Mouse (Mus musculus): ENCODE results near the gene H2al1d.
"Not testable (repeated sequence)": the region's sequence is repeated elsewhere in the genome, so short reads cannot be mapped to it uniquely, and the experiment has no call there.

The H2al1d gene

GRCm38 (mm10) chrX:11308524-11308923 is at the start of gene H2al1d:
H2al1d (plus strand) TSS chrX:11308824.
- not testable (repeated sequence) for DNase-seq (ENCODE audit: low spot score in 2 of 2)

DNA sequence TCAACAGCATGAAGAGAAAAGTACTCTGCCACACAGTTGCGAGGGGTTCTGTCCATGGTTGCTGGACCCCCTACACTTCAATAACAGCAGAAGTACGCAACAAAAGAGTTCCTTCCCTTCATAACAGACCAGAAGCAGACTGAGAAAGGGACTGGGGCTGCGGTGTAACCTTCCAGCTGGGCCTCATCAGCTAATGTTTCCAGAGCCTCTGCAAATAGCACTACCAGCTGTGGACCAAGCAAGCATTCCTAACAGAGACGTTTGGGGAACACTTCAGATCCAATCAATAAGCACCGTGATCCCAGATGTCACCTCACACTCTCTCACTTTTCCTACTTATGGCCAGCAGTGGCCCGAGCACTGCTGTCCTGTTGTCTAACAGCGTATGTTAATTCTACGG is 43.7 kb upstream of the H2al1d start:
- DNase-seq (ENCODE audit: low spot score in 2 of 2), result no peak

DNA sequence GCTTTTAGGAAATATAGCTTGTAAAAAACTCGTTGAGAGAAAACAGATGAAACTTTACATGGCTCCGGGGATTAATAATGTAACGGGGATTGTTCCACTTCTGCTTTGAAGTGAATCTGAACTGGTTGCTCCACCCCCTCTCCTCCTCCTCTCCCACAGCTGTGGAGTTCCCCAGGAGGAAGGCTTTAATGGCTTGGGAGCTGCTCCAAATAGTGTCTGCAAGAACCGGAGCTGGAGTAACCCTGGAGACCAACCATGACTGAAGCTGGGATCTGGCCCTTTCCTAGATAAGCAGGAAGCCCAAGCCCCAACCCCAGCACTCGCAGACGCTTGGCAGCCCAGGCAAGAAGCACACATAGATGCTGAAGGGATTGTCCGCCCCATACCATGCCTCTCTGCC is 40.8 kb upstream of the H2al1d start:
- no peak for DNase-seq (ENCODE audit: low spot score in 2 of 2)

DNA sequence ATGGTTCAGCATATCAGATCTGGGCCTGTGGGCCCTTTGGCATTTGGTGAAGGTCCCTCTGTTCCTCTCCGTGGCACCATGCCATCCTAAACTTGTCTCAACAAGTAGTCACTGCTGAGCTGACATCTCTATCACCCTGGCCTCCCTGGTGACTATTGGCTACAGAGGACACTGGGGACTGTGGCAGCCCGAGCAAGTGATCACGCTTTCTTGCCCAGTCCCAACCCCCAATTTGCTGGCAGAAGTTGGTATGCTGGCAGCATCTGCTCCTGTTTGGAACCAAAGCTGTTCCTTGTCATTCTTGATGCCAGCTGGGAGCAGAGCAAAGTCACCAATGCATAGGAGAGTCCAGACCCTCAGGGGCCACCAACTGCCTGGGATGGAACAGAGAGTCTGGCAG is 39.5 kb upstream of the H2al1d start:
- DNase-seq (ENCODE audit: low spot score in 2 of 2), result no peak

GRCm38 (mm10) chrX:11273190-11273589 is 35.4 kb upstream of the H2al1d start:
- DNase-seq (ENCODE audit: low spot score in 2 of 2), result no peak

DNA sequence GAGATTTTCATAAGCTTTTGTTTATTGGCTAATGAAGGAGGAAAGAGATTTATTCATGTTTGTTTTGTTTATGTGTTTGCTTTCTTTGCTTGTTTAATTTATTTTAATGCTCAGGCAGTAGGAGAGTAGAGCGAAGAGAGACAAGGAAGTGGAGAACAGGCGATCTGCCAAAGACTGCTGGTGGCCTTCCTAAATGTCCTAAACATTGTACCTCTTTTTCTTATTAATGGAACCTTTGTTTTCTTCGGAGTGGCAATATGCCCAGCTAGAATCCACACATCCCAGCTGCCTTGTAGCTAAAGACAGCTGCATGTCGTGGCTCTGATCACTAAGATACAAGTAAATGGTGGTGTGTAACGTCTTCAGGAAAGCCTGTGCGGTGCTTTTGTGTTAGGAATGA is 31.5 kb upstream of the H2al1d start:
- DNase-seq (ENCODE audit: low spot score in 2 of 2), result no peak

- no peak for DNase-seq (ENCODE audit: low spot score in 2 of 2)
Observed at GRCm38 (mm10) chrX:11280741-11281140, 27.9 kb upstream of the H2al1d start.

DNA sequence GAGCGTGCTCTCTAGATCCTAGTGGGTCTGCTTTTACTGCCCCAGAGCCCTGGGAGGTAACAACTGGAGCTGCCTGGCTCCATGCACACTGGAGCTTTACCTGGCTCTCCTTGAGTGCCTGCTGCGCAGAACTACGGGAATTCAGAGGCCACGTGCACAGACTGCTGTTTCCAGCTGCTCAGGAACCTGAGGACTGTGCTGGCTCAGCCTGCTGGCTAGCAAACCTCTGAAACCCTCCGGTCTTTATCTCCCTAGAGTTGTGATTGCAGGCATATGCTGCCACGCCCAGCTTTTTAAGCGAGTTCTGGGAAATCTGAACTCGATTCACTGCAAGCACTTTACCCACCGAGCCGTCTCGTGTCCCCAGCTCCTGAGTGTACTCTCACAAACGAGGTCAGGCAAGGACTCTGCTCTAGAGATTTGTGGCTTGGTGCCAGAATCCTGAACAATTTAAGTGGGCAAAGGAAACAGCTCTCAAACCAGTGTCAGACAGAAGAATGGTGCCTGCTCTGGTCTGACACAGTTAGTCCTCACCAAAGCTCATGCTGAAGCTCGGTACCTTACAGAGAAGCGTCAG is 20.2 kb upstream of the H2al1d start:
- DNase-seq (ENCODE audit: low spot score in 2 of 2), result no peak

- DNase-seq (ENCODE audit: low spot score in 2 of 2), result no peak
Observed at GRCm38 (mm10) chrX:11289244-11289643, 19.4 kb upstream of the H2al1d start.

DNA sequence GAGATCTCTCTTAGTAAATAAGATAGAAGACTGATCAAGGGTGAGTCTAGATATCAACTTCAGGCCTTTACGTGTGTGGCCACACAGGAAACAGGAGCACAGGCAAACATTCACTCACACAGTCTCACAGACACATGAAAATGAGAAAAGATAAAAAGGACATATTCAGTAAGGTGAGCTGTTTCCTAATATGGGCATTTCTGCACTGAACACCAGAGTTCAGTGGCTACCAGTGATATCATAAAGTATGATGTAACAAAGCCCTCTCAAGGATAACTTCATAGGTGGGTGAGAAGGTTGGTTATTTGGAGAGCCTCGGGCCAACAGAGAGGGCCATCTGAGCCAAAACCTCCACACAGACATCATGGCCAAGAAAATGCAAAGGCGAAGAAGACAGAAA is 9.7 kb upstream of the H2al1d start, which contains the start of gene H2al1a:
H2al1a (plus strand) TSS at position 301 of the 400 bp plus-strand sequence.
- not testable (repeated sequence) for DNase-seq (ENCODE audit: low spot score in 2 of 2)

DNA sequence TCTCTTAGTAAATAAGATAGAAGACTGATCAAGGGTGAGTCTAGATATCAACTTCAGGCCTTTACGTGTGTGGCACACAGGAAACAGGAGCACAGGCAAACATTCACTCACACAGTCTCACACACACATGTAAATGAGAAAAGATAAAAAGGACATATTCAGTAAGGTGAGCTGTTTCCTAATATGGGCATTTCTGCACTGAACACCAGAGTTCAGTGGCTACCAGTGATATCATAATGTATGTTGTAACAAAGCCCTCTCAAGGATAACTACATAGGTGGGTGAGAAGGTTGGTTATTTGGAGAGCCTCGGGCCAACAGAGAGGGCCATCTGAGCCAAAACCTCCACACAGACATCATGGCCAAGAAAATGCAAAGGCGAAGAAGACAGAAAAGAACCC is 6.5 kb upstream of the H2al1d start, which contains the start of gene H2al1b:
H2al1b (plus strand) TSS at position 301 of the 400 bp plus-strand sequence.
- not testable (repeated sequence) for DNase-seq (ENCODE audit: low spot score in 2 of 2)

DNA sequence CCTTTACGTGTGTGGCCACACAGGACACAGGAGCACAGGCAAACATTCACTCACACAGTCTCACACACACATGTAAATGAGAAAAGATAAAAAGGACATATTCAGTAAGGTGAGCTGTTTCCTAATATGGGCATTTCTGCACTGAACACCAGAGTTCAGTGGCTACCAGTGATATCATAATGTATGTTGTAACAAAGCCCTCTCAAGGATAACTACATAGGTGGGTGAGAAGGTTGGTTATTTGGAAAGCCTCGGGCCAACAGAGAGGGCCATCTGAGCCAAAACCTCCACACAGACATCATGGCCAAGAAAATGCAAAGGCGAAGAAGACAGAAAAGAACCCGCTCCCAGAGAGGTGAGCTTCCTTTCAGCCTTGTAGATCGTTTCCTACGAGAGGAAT is 3.3 kb upstream of the H2al1d start, which contains the start of gene H2al1c:
H2al1c (plus strand) TSS at position 301 of the 400 bp plus-strand sequence.
- DNase-seq (ENCODE audit: low spot score in 2 of 2), result not testable (repeated sequence)

GRCm38 (mm10) chrX:11311634-11312033 is 3.0 kb downstream of the H2al1d start, which contains the start of gene H2al1e:
H2al1e (plus strand) TSS chrX:11311934.
- not testable (repeated sequence) for DNase-seq (ENCODE audit: low spot score in 2 of 2)

- DNase-seq (ENCODE audit: low spot score in 2 of 2), result not testable (repeated sequence)
Observed at GRCm38 (mm10) chrX:11314858-11315257, 6.2 kb downstream of the H2al1d start, which contains the start of gene H2al1f. H2al1f (plus strand) TSS chrX:11315158.

DNA sequence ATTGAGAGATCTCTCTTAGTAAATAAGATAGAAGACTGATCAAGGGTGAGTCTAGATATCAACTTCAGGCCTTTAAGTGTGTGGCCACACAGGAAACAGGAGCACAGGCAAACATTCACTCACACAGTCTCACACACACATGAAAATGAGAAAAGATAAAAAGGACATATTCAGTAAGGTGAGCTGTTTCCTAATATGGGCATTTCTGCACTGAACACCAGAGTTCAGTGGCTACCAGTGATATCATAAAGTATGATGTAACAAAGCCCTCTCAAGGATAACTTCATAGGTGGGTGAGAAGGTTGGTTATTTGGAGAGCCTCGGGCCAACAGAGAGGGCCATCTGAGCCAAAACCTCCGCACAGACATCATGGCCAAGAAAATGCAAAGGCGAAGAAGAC is 9.3 kb downstream of the H2al1d start, which contains the start of gene H2al1g:
H2al1g (plus strand) TSS at position 301 of the 400 bp plus-strand sequence.
- not testable (repeated sequence) for DNase-seq (ENCODE audit: low spot score in 2 of 2)

- not testable (repeated sequence) for DNase-seq (ENCODE audit: low spot score in 2 of 2)
Observed at GRCm38 (mm10) chrX:11321192-11321591, 12.6 kb downstream of the H2al1d start, which contains the start of gene H2al1h. H2al1h (plus strand) TSS chrX:11321492.

GRCm38 (mm10) chrX:11324359-11324758 is 15.7 kb downstream of the H2al1d start, which contains the start of gene H2al1i:
H2al1i (plus strand) TSS chrX:11324659.
- not testable (repeated sequence) for DNase-seq (ENCODE audit: low spot score in 2 of 2)

GRCm38 (mm10) chrX:11327522-11327921 is 18.9 kb downstream of the H2al1d start, which contains the start of gene H2al1j:
H2al1j (plus strand) TSS chrX:11327822.
- not testable (repeated sequence) for DNase-seq (ENCODE audit: low spot score in 2 of 2)

DNA sequence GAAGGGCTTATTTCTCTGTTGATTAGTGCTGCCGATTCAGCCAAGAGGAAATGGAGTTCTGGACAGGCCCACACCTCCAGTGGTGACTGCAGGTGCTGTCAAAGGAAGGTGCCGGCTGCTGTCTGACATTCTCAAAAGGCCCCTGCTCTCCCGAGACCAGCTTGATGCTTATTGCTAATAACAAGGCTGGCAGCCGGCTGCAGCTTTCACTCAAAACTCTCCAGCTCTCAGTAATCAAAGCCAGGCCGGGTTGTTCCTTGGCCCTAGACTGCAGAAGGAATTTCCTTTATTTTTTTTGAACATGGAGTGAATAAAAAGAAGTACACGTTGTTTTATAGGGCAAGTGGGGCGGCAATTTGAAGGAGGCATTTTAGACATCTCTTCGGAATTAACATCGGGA is 37.1 kb downstream of the H2al1d start:
- DNase-seq (ENCODE audit: low spot score in 2 of 2), result no peak

- DNase-seq (ENCODE audit: low spot score in 2 of 2), result no peak
Observed at GRCm38 (mm10) chrX:11346756-11347155, 38.1 kb downstream of the H2al1d start.
